Mouse (Mus musculus) myocyte (in vitro differentiated cells): ENCODE results near the gene Htr6. TPM values are rescaled to one million over a fixed set of nuclear protein-coding genes. Genes with fewer than 3 reads are reported as not detected.

Experiments
- H3K27me3 ChIP-seq: one replicate; pipeline ENCODE4 v1.6.1; 2011; ENCODE audit not compliant: control insufficient read depth, insufficient read depth, insufficient read length
- H3K36me3 ChIP-seq: one replicate; pipeline ENCODE4 v1.6.1; 2011; ENCODE audit not compliant: control insufficient read depth, insufficient read depth
- H3K4me2 ChIP-seq: one replicate; pipeline ENCODE4 v1.6.1; 2011; ENCODE audit warnings: low read depth, control low read depth
- H3K4me3 ChIP-seq: one replicate; pipeline ENCODE4 v1.5.1; 2011; ENCODE audit warnings: mild to moderate bottlenecking, control low read depth, moderate library complexity
- H3K79me2 ChIP-seq: one replicate; pipeline ENCODE4 v1.6.1; 2011; ENCODE audit not compliant: control insufficient read depth, insufficient read depth
- H3ac ChIP-seq: one replicate; pipeline ENCODE4 v1.6.1; 2011; ENCODE audit not compliant: control insufficient read depth, insufficient read length
- E2F4 ChIP-seq: IDR thresholded peaks from one replicate; pipeline ENCODE4 v1.6.1; 2011; ENCODE audit warnings: mild to moderate bottlenecking, control low read depth, moderate library complexity; ENCODE audit not compliant: insufficient read depth
- SRF ChIP-seq: IDR thresholded peaks from one replicate; pipeline ENCODE4 v1.6.1; 2011; ENCODE audit warnings: low read depth; ENCODE audit not compliant: control insufficient read depth, insufficient read length
- USF1 ChIP-seq: IDR thresholded peaks from one replicate; pipeline ENCODE4 v1.6.1; 2011; ENCODE audit warnings: low read depth, mild to moderate bottlenecking, control low read depth, moderate library complexity
- polyA plus RNA-seq: library from polyadenylated mRNA; unstranded; fragments of >200 nt; fragmentation: generic; extraction: Trizol; gene quantifications from one replicate; pipeline ENCODE4 v1.2.1, GENCODE M21; 2012; ENCODE audit warnings: missing spikeins

The Htr6 gene
- polyA plus RNA-seq, 1 experiment = 0.08 TPM

DNA sequence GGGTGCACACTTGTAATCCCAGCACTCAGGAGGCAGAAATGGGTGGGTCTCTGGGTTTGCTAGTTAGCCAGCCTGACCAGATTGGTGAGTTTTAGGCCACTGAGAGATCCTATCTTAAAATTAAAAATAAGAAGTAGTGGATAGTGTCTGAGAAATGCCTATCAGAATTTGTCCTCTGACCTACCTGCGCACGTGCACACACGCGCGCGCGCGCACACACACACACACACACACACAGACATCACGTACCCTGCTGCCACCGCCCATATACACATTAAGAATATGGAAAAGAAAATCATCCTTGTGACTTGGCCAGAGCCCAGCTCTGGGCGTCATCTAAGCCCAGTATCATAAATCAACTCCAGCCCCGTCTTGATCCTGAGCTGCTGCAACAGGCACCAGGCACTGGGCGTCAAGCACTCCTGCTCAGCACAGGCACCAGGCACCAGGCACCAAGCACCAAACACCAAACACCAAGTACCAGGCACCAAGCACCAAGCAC lies 64.1 kb downstream of the Htr6 start:
- Histone ChIP-seq H3K79me2 (no peaks in the 10 kb centered on the region), H3K27me3 (no peaks in the 10 kb centered on the region), H3K36me3 (no peaks in the 10 kb centered on the region), H3K4me3 (no peak overlapping the region), H3K4me2 (no peak overlapping the region), H3ac (no peak overlapping the region)
- TF ChIP-seq E2F4 = no peak
- no peak for TF ChIP-seq USF1
- TF ChIP-seq SRF = no peak

Other genes starting within 250 kb of the Htr6 start
- 0.10 TPM for gene Pla2g5, start 212.1 kb downstream of the Htr6 start, polyA plus RNA-seq
- not detected for gene Gm13030, start 201.6 kb downstream of the Htr6 start, polyA plus RNA-seq
- 20.4 TPM for gene Pla2g2e, start 197.6 kb downstream of the Htr6 start, polyA plus RNA-seq
- gene Otud3, start 161.6 kb downstream of the Htr6 start, polyA plus RNA-seq = 12.5 TPM
- not detected for gene Rnf186, start 108.5 kb downstream of the Htr6 start, polyA plus RNA-seq
- 3.8 TPM for gene Tmco4, start 102.7 kb downstream of the Htr6 start, polyA plus RNA-seq
- 42.2 TPM for gene Nbl1, start 17.4 kb upstream of the Htr6 start, polyA plus RNA-seq
- gene Minos1, start 55.5 kb upstream of the Htr6 start, polyA plus RNA-seq = 247 TPM
- gene Capzb, start 117.3 kb upstream of the Htr6 start, polyA plus RNA-seq = 247 TPM
- 5.6 TPM for gene Pqlc2, start 235.1 kb upstream of the Htr6 start, polyA plus RNA-seq
- 48.8 TPM for gene Akr7a5, start 235.2 kb upstream of the Htr6 start, polyA plus RNA-seq